Mouse (Mus musculus) fibroblast of lung, adult 2 months (primary cell): ENCODE measurements around the gene Shmt2.

ENCODE experiments used
- DNase-seq: peaks from one replicate; pipeline ENCODE4 v3.0.0-alpha.2; 2011; ENCODE audit warnings: low read depth

The Shmt2 gene

GRCm38 (mm10) chr10:127522088-127522581, at the start of gene Shmt2:
TSS of gene Shmt2 (minus strand) at chr10:127522444.
- peak; percentile 83 for DNase-seq

- no peak for DNase-seq
Observed at GRCm38 (mm10) chr10:127570937-127571641, 48.8 kb upstream of the Shmt2 start.

GRCm38 (mm10) chr10:127570384-127570783, 48.1 kb upstream of the Shmt2 start:
- no peak for DNase-seq

- peak; percentile 44 for DNase-seq
Observed at GRCm38 (mm10) chr10:127569450-127569849, 47.2 kb upstream of the Shmt2 start.

- no peak for DNase-seq
Observed at GRCm38 (mm10) chr10:127566553-127567326, 44.5 kb upstream of the Shmt2 start.

- no peak for DNase-seq
Observed at GRCm38 (mm10) chr10:127564301-127564700, 42.1 kb upstream of the Shmt2 start.

- DNase-seq, result no peak
Observed at GRCm38 (mm10) chr10:127563840-127564239, 41.6 kb upstream of the Shmt2 start.

- no peak for DNase-seq
Observed at GRCm38 (mm10) chr10:127561145-127561544, 38.9 kb upstream of the Shmt2 start.

- no peak for DNase-seq
Observed at GRCm38 (mm10) chr10:127557397-127557796, 35.2 kb upstream of the Shmt2 start.

- DNase-seq, result no peak
Observed at GRCm38 (mm10) chr10:127555703-127556102, 33.5 kb upstream of the Shmt2 start.

- no peak for DNase-seq
Observed at GRCm38 (mm10) chr10:127549892-127550291, 27.6 kb upstream of the Shmt2 start.

GRCm38 (mm10) chr10:127548236-127548635, 26.0 kb upstream of the Shmt2 start:
- no peak for DNase-seq

- no peak for DNase-seq
Observed at GRCm38 (mm10) chr10:127546505-127546904, 24.3 kb upstream of the Shmt2 start.

GRCm38 (mm10) chr10:127544375-127544774, 22.1 kb upstream of the Shmt2 start:
- no peak for DNase-seq

GRCm38 (mm10) chr10:127543916-127544315, 21.7 kb upstream of the Shmt2 start:
- DNase-seq, result no peak

GRCm38 (mm10) chr10:127542720-127543119, 20.5 kb upstream of the Shmt2 start:
- DNase-seq, result no peak

- DNase-seq, result no peak
Observed at GRCm38 (mm10) chr10:127542084-127542483, 19.8 kb upstream of the Shmt2 start.

- no peak for DNase-seq
Observed at GRCm38 (mm10) chr10:127541510-127541909, 19.3 kb upstream of the Shmt2 start.

- DNase-seq, result no peak
Observed at GRCm38 (mm10) chr10:127537854-127538583, 15.8 kb upstream of the Shmt2 start.

GRCm38 (mm10) chr10:127536586-127537314, 14.5 kb upstream of the Shmt2 start:
- no peak for DNase-seq

GRCm38 (mm10) chr10:127534929-127535384, 12.7 kb upstream of the Shmt2 start:
- DNase-seq, result no peak
